Mouse (Mus musculus) retina, adult 2 months (tissue): ENCODE data around the gene Cdk18.

Source experiments
- DNase-seq: peaks from one replicate; pipeline ENCODE4 v3.0.0-alpha.2; 2012; ENCODE audit warnings: low read depth, low spot score

Gene Cdk18

GRCm38 (mm10) chr1:132150171-132150570 is 10.7 kb upstream of the Cdk18 start:
- DNase-seq = no peak

GRCm38 (mm10) chr1:132149410-132149809 is 9.9 kb upstream of the Cdk18 start:
- DNase-seq = no peak

- no peak for DNase-seq
Observed at GRCm38 (mm10) chr1:132145973-132146685, 6.6 kb upstream of the Cdk18 start.

- DNase-seq = no peak
Observed at GRCm38 (mm10) chr1:132144837-132145236, 5.4 kb upstream of the Cdk18 start.

DNA sequence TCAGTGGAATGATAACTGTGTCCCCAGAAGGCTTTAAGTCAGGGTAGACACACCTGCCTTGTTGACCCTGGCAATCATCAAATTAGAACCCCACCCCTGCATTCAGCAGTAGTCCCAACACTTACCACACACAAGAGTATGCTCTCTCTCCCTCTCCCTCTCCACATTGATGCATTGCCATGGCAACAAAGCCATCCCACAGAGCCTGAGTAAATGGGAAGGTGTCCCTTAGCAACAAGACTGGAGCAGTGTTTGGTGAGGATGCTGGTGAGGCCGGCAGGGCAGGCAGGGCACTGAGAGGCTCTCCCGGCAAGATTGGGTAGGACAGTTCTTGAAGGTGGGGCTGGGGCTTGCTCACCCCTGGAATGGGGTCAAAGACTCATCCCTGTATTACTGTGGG is 4.7 kb upstream of the Cdk18 start:
- DNase-seq = no peak

- no peak for DNase-seq
Observed at GRCm38 (mm10) chr1:132143730-132144129, 4.2 kb upstream of the Cdk18 start.

GRCm38 (mm10) chr1:132143079-132143478 is 3.6 kb upstream of the Cdk18 start:
- DNase-seq = no peak

DNA sequence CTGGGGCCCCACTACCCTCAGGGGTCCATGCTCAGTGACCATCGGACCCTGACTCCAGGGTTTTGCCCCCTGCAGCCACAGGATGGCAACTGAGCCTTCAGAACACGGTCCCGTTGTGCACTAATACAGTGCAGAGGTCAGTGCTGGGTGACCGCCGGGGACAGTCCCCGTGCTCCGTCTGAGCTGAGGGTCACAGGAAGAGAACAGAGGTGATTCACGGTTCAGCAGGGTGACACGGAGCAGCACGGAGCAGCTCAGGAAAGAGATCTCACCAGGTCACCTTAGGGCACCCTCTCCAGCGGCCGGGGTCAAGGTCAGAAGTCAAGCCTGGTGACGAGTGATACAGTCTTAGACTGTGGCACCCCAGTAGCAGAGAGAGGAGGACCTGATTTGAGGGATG is 2.3 kb upstream of the Cdk18 start:
- DNase-seq = no peak

GRCm38 (mm10) chr1:132141166-132141565 is 1.7 kb upstream of the Cdk18 start:
- no peak for DNase-seq

DNA sequence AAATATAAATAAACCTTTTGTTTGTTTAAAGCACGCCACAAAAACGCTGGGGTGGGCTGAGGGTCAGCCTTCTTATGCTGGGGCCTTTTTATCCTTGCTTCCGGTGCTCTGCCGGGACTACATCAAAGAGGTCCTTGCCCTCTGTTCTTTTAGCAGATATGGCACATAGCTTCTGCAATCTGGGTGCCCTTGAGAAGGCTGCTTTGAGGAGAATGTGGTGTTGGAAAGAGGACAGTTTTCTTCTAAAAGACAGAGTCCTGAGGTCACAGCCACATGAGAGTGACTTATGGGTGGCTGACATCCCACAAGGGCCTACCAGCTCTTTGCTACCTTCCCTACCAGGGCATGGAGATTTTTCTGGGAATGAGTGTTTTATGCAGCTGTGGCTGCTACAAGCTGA is 1.1 kb upstream of the Cdk18 start:
- DNase-seq = no peak

GRCm38 (mm10) chr1:132140171-132140570 is 687 bp upstream of the Cdk18 start:
- no peak for DNase-seq

GRCm38 (mm10) chr1:132138576-132139415 is 688 bp downstream of the Cdk18 start:
- no peak for DNase-seq

GRCm38 (mm10) chr1:132137935-132138575 is 1.4 kb downstream of the Cdk18 start:
- DNase-seq = no peak

DNA sequence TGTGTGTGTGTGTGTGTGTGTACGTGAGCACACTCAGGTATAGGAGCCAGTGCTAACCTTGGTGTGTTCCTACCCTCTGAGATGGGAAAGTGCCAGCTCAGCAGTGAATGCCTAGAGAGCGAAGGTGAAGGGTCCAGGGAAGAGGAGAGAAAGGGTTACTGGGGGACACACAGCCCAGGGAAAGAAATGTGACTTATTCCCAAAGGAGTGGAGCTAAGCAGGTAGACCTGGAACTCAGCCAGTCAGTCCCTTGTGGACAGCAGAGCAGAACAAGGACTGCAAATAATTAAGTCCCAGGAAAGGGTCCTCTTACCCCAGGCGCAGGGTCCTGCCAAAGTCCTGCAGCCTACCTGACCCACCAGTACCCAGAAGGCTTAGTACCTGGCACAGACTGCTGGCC is 2.6 kb downstream of the Cdk18 start:
- no peak for DNase-seq

DNA sequence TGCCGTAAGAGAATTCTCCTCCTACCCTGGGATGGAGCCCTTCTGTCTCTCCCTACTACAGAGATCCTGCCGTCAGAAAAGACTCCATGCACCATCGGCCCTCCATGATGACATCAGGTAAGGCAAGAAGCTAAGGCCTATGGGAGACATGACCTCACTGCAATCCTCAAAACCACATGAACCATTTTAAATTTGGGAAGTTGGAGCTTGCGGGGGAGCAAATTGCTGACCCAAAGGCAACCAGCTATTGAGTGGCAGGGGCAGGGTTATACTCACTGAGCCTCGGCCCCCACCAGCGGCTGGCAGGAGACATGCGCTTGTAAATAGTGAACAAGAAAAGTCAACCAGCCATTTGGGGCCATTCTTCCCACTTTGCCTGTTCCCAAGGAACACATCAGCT is 3.9 kb downstream of the Cdk18 start:
- no peak for DNase-seq

GRCm38 (mm10) chr1:132128311-132128710 is 11.2 kb downstream of the Cdk18 start:
- no peak for DNase-seq

DNA sequence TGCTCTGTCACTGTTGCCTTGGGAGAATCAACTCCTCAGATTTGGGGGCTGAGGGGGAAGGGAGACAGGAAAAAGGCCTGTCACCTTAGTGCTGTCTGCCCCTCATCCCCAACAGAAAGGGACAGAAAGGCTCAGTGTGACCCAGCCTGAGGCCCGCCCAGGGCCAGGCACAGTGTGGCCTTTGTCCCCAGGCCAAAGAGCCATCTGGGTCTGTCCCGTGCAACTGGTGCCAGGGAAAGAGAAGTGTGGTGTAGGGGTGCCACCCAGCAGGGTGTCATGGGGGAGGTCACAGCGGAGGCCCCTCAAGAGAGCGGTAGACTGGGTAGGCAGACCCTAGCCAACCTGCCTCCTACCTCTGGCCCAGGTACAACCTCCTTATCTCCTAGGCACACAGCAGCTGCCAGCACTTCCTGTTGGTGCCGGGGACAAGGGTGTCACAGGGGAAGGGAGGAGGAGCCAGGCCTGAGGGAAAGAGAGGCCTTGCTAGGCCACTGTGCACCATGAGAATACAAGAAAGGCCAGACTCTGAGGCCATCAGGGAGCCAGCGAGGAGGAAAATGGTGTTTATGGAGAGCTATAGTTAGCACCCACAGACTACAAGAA is 13.6 kb downstream of the Cdk18 start:
- no peak for DNase-seq

GRCm38 (mm10) chr1:132125249-132125648 is 14.2 kb downstream of the Cdk18 start:
- DNase-seq = no peak

GRCm38 (mm10) chr1:132123420-132124014 is 16.0 kb downstream of the Cdk18 start:
- no peak for DNase-seq

- DNase-seq = no peak
Observed at GRCm38 (mm10) chr1:132121895-132122294, 17.6 kb downstream of the Cdk18 start.

GRCm38 (mm10) chr1:132121236-132121635 is 18.2 kb downstream of the Cdk18 start:
- DNase-seq = peak; percentile 59

DNA sequence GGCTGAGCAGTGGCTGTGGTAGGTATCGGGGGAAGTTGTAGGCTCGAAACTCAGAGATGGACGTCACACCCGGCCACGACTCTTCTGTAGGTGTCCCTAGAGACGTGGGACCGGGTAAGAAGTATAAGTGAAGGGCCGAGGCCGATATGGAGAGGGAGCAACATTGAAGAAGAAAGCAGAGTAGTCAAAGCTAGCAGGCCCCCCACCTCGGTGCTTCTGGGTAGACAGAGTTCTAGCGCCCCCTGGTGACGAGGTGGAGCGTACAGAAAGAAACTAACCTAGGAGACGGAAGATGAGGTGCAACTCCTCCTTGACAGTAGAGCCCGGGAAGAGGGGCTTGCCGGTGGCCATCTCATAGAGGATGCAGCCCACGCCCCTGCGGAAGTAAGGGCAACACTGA is 22.9 kb downstream of the Cdk18 start:
- no peak for DNase-seq
